Mouse (Mus musculus): ENCODE measurements around the gene 2310057N15Rik. TPM values are rescaled to one million over a fixed set of nuclear protein-coding genes. Genes with fewer than 3 reads are reported as not detected.

Gene 2310057N15Rik
- polyA plus RNA-seq, 1 experiment from 2014 or later, result not detected

Other genes starting within 250 kb of the 2310057N15Rik start
- gene Cldn8, start 211.0 kb downstream of the 2310057N15Rik start, polyA plus RNA-seq (2015; fragmentation: Nextera tagmentation; extraction: Ambion mirVana), result 98.7 and 118 TPM in 2 replicates
- gene Krtap24-1, start 161.9 kb downstream of the 2310057N15Rik start, polyA plus RNA-seq (2015; fragmentation: Nextera tagmentation; extraction: Ambion mirVana), result not detected in 2 replicates
- not detected in 2 replicates for gene 2310079G19Rik, start 146.5 kb downstream of the 2310057N15Rik start, polyA plus RNA-seq (2015; fragmentation: Nextera tagmentation; extraction: Ambion mirVana)
- not detected in 2 replicates for gene Krtap26-1, start 126.4 kb downstream of the 2310057N15Rik start, polyA plus RNA-seq (2015; fragmentation: Nextera tagmentation; extraction: Ambion mirVana)
- not detected in 2 replicates for gene Krtap27-1, start 102.5 kb downstream of the 2310057N15Rik start, polyA plus RNA-seq (2015; fragmentation: Nextera tagmentation; extraction: Ambion mirVana)
- not detected in 2 replicates for gene 2310061N02Rik, start 66.2 kb downstream of the 2310057N15Rik start, polyA plus RNA-seq (2015; fragmentation: Nextera tagmentation; extraction: Ambion mirVana)
- gene Krtap13-1, start 45.3 kb downstream of the 2310057N15Rik start, polyA plus RNA-seq (2015; fragmentation: Nextera tagmentation; extraction: Ambion mirVana), result not detected in 2 replicates
- 0.19 TPM in 1 of 2 replicates, not detected in the other for gene Krtap13, start 22.6 kb downstream of the 2310057N15Rik start, polyA plus RNA-seq (2015; fragmentation: Nextera tagmentation; extraction: Ambion mirVana)
- 0.30 TPM in 1 of 2 replicates, not detected in the other for gene 2310034C09Rik, start 15.4 kb downstream of the 2310057N15Rik start, polyA plus RNA-seq (2015; fragmentation: Nextera tagmentation; extraction: Ambion mirVana)
- not detected in 2 replicates for gene Gm5965, start 3.7 kb upstream of the 2310057N15Rik start, polyA plus RNA-seq (2015; fragmentation: Nextera tagmentation; extraction: Ambion mirVana)
- not detected in 2 replicates for gene Gm20741, start 38.0 kb upstream of the 2310057N15Rik start, polyA plus RNA-seq (2015; fragmentation: Nextera tagmentation; extraction: Ambion mirVana)
- not detected in 2 replicates for gene Krtap15, start 46.0 kb upstream of the 2310057N15Rik start, polyA plus RNA-seq (2015; fragmentation: Nextera tagmentation; extraction: Ambion mirVana)
- not detected in 2 replicates for gene Krtap14, start 51.9 kb upstream of the 2310057N15Rik start, polyA plus RNA-seq (2015; fragmentation: Nextera tagmentation; extraction: Ambion mirVana)
- not detected in 2 replicates for gene Krtap19-1, start 95.2 kb upstream of the 2310057N15Rik start, polyA plus RNA-seq (2015; fragmentation: Nextera tagmentation; extraction: Ambion mirVana)
- not detected in 2 replicates for gene Krtap19-2, start 100.1 kb upstream of the 2310057N15Rik start, polyA plus RNA-seq (2015; fragmentation: Nextera tagmentation; extraction: Ambion mirVana)
- gene Krtap19-3, start 103.8 kb upstream of the 2310057N15Rik start, polyA plus RNA-seq (2015; fragmentation: Nextera tagmentation; extraction: Ambion mirVana), result not detected in 2 replicates
- not detected in 2 replicates for gene Krtap19-4, start 110.9 kb upstream of the 2310057N15Rik start, polyA plus RNA-seq (2015; fragmentation: Nextera tagmentation; extraction: Ambion mirVana)
- not detected in 2 replicates for gene Krtap19-5, start 122.3 kb upstream of the 2310057N15Rik start, polyA plus RNA-seq (2015; fragmentation: Nextera tagmentation; extraction: Ambion mirVana)
- not detected in 2 replicates for gene Krtap19-9b, start 158.1 kb upstream of the 2310057N15Rik start, polyA plus RNA-seq (2015; fragmentation: Nextera tagmentation; extraction: Ambion mirVana)
- not detected in 2 replicates for gene Krtap16-3, start 188.7 kb upstream of the 2310057N15Rik start, polyA plus RNA-seq (2015; fragmentation: Nextera tagmentation; extraction: Ambion mirVana)
- gene Krtap22-2, start 236.6 kb upstream of the 2310057N15Rik start, polyA plus RNA-seq (2015; fragmentation: Nextera tagmentation; extraction: Ambion mirVana), result not detected in 2 replicates
- not detected in 2 replicates for gene Gm10229, start 241.1 kb upstream of the 2310057N15Rik start, polyA plus RNA-seq (2015; fragmentation: Nextera tagmentation; extraction: Ambion mirVana)